Mouse (Mus musculus) heart, adult 9 months (tissue): ENCODE results near the gene Zkscan5.
A peak's percentile ranks its signal among the peaks of the same experiment; 100 is the strongest.
"Not testable (repeated sequence)": the region's sequence is repeated elsewhere in the genome, so short reads cannot be mapped to it uniquely, and the experiment has no call there.

Experiments
- DNase-seq, 2 experiments: peaks; one replicate each; pipeline ENCODE4 v3.0.0; 2022; ENCODE audit warnings: low spot score in 2 of 2

Gene Zkscan5

GRCm38 (mm10) chr5:145213505-145213904, 9.1 kb downstream of the Zkscan5 start:
- no peak for DNase-seq

- DNase-seq = no peak
These were observed 10.3 kb downstream of the Zkscan5 start for GRCm38 (mm10) chr5:145214679-145215078.

- DNase-seq = no peak
These were observed 13.4 kb downstream of the Zkscan5 start for GRCm38 (mm10) chr5:145217746-145218145.

GRCm38 (mm10) chr5:145218206-145218605, 13.8 kb downstream of the Zkscan5 start:
- no peak for DNase-seq

GRCm38 (mm10) chr5:145218671-145219070, 14.3 kb downstream of the Zkscan5 start:
- no peak for DNase-seq

GRCm38 (mm10) chr5:145219981-145220380, 15.6 kb downstream of the Zkscan5 start:
- no peak for DNase-seq

- no peak for DNase-seq
These were observed 18.5 kb downstream of the Zkscan5 start for GRCm38 (mm10) chr5:145222840-145223239.

- no peak for DNase-seq
These were observed 19.0 kb downstream of the Zkscan5 start for GRCm38 (mm10) chr5:145223395-145223794.

GRCm38 (mm10) chr5:145226453-145226852, 22.1 kb downstream of the Zkscan5 start:
- DNase-seq = no peak

GRCm38 (mm10) chr5:145229283-145229682, 24.9 kb downstream of the Zkscan5 start:
- DNase-seq = not testable (repeated sequence)

- no peak for DNase-seq
These were observed 26.3 kb downstream of the Zkscan5 start for GRCm38 (mm10) chr5:145230641-145231040.

- peak; percentile 98 to 99 for DNase-seq
These were observed 27.1 kb downstream of the Zkscan5 start, which contains the start of gene Zfp655 for GRCm38 (mm10) chr5:145231367-145231871. Zfp655 (plus strand) TSS chr5:145231715.

GRCm38 (mm10) chr5:145231893-145232411, 27.6 kb downstream of the Zkscan5 start:
- DNase-seq = no peak

GRCm38 (mm10) chr5:145234636-145235035, 30.3 kb downstream of the Zkscan5 start:
- no peak for DNase-seq

GRCm38 (mm10) chr5:145249520-145249919, 45.2 kb downstream of the Zkscan5 start:
- DNase-seq = no peak
